Mouse (Mus musculus) megakaryocyte, adult 5-6 weeks (primary cell): ENCODE data around the gene Nt5c2. TPM values are rescaled to one million over a fixed set of nuclear protein-coding genes. Genes with fewer than 3 reads are reported as not detected.
A peak's percentile ranks its signal among the peaks of the same experiment; 100 is the strongest.

Source experiments
- ATAC-seq: 2 replicates; pipeline ENCODE4 v1.8.0; 2016; ENCODE audit warnings: mild to moderate bottlenecking, inconsistent platforms; ENCODE audit not compliant: poor library complexity, severe bottlenecking
- total RNA-seq, 2 experiments: library from RNA; stranded (forward) in 1 of 2; stranded (reverse) in 1 of 2; fragments of 153-499, 151-499 nt in 1 of 2; fragments of 221-1000, 200-1000 nt in 1 of 2; gene quantifications; 2 replicates each; pipeline versions ENCODE4 v1.2.3 to v1.2.4; 2015 to 2017

Gene Nt5c2
- total RNA-seq, 2 experiments from 2014 or later: 36.1 to 43.6 TPM

DNA sequence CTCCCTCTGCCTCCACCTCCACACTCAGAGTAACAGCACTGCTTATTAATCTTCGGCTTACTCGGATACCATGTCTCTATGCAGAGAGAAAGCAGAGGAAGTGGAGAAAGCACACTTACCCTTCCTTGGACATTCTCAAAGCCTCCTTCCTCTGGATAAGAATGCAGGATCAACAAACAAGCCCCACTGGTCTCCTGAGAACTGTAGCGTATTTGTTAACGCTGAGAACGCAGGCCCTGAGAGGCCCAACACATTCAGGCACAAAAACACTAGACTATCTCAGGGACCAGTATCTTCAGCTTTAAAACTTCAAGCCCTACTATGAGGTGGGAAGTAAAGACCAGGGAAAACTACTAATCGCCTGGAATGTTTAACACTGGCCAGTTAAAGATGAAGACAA, 77.8 kb downstream of the Nt5c2 start:
- ATAC-seq: no peak

DNA sequence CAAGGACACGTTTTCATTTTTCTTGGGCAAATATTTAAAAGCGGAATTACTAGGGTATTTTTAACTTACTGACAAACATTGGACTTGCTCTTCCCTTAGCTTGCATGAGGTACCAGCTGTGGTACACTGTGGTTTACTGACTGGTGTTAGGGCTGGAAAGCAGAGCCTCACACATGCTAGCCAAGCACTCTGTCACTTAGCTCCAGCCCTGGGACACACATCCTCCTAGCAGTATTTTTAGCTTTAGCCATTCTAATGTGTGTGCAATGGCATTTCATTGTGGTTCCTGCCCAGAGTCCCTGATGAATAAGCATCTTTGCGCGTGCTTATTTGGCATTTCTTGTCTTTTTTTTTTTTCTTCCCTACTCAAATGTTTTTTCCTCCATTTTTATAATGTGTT, 80.9 kb downstream of the Nt5c2 start:
- 0 out of 2 replicates have a peak, but pooled peaks have one; percentile 24 for ATAC-seq

DNA sequence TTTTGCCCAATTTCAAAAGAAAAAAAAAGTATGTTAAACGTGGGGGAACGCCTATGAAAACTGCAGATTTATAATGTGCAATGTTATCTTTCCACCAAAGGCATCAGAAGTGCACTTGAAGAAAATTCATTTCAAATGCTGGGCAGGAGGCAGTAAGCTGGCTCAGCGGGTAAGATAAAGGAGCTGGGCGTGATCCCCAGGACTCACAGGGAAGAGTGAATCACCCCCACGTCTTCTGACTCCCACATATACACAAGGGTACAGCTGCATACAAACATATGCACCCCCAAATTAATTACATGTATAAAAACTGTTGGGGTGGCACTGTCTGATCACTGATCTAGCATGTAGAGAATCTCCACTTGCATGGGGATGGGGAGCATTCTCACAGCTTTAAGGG, 82.3 kb downstream of the Nt5c2 start:
- no peak for ATAC-seq

DNA sequence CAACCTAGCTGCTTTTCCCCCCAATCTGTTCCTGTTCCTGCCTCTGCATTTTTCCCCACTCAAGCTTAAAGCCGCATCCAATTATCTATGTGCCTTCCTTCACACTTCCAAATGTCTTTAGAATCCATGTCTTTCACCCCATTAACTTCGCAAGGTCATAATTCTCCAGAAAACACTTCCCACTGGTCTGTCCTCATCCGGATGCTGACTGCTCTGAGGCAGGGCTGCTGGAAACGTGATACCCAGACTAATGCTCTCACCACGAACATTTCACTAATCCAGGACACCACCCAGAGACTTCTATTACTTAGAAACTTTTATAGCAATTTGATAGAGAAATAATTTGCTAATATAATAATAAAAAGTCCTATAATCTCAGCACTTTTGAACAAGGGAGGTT, 84.9 kb downstream of the Nt5c2 start:
- ATAC-seq: no peak

DNA sequence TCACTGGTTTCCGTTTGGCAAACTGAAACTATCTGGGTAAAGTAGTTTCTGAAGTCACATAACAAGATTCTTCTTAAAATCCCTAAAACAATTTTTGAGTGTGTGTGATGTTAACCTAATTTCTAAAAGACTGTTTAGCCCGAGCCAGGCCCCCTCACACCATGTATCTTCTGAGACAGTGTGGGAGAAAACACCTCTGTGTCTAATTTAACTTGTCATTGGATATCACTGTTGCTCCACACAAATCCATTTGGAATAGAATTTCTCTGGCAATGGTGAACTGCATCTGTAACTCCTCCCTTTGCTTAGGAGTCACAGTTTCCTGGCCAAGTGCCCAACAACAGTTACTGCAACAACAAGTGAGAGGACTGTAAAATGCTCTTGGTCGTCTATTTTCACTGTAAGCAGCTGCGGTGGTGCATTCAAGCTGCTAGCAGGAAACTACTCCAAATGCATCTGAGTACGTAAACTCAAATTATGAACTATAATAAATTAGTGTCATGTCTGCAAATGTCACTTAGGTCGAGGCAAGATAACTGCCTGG, 85.8 kb downstream of the Nt5c2 start:
- no peak for ATAC-seq

DNA sequence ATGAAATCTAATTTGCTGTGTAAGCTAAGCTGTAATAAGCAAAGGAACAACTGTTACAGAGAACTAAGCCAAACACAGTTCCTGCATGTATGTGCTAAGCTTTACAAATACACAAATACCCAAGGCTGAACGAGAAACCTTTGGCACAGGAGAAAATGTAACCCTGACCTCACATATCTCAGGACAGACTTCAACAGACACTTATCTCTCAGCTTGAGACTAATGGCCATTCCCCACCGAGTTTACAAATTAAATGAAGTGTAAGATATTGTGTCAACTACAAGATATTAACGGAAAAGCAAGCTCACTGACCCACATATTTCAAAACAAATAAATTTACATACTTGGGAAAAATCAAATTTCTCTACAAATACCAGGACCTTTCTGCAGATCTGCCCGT, 86.8 kb downstream of the Nt5c2 start:
- no peak for ATAC-seq

DNA sequence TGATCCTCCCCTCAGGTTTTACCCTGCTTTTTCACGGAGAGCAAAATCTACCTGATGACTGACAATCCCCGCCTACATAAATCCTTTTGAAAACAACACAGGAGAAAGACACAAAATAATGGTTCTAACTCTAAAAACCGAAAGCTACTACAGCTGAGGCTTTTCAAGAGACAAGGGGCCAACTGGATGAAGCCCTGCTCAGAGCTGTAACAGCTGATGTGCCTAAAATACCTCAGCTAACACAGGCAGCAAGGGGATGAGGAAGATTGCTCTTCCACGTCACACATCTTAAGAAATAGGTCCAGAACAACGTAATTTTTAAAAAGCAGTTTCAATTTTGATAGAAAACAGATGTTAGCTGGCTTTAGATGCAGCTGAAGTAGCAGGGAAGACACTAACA, 88.0 kb downstream of the Nt5c2 start:
- no peak for ATAC-seq

DNA sequence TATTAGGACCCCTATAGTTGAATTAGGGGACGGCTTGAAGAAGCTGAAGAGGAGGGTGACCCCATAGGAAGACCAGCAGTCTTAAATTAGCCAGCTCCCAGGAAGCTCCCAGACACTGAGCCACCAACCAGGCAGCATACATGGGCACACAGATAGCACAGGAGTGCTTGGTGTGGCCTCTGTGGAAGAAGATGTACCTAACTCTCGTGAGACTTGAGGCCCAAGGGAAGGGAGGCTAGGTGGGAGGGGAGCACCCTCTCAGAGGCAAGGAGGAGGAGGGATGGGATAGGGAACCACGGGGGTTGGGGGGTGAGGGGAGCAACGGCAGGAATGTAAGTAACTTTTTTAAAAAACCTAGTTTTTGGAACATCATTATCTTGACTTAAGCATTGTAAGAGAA, 88.6 kb downstream of the Nt5c2 start:
- ATAC-seq: no peak

DNA sequence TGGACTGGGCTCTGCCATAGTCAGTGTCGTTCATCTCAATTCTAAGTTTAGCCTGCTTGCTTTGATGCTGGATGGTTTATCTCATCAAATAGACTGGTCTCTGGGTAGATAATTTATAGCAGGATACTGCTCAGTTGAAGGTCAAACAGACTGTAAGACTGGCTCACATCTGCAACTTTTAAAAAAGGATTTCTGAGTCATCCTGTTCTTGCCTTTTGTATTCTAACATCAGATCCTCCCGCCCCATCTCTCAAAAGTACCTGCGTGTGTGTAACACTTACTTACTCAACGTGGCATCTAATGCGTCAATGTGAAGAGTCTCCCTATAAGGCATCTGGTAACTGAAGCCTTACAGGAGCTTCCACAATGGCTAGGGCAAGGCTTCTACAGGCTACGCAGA, 94.4 kb downstream of the Nt5c2 start:
- no peak for ATAC-seq

DNA sequence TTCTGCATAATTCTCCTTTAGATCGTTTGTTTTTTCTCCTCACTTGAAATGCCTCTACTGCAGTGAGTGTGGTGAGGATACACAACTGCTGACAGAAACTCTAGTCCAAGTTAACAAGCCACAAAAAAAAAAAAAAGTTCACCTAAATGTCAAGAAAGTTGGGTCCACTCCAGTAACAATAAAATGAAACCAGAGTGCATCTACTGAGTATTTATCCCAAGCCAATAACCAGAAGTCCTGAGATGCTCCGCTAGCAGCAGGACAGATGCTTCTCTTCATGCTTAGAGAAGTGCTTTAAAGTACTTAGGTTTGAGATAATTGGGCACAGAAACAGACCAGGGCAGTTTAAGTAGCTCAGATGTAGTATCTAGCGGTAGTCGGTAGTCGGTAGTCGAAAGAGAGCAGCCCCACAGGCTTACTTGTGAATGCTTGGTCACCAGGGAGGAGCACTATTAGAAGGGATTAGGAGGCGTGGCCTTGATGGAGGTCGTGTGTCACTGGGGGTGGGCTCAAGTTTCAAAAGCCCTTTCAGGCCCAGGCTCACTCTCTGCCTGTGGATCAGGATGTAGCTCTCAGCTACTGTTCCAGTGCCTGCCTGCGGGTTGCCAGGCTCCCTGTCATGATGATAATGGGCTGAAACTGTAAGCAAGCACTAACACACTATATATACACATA, 99.4 kb downstream of the Nt5c2 start:
- ATAC-seq: no peak

DNA sequence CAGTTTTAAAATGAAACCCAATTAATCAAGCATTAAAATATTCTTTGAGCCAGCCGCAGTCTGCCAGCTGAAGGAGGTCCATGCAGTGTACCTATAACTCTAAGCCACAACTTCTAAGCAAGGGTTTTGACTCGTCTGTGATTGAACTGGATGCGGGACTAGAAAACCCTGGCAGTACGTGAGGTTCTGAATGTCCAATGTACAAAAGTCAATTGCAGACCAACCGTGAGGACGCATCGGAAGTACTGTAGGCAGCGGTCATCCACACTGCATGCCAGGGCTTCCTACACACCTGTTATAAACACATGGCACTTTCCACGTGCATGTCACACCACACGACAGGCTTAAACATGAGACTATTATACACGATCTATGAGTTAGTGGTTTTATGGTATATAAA, 101.3 kb downstream of the Nt5c2 start:
- ATAC-seq: no peak

DNA sequence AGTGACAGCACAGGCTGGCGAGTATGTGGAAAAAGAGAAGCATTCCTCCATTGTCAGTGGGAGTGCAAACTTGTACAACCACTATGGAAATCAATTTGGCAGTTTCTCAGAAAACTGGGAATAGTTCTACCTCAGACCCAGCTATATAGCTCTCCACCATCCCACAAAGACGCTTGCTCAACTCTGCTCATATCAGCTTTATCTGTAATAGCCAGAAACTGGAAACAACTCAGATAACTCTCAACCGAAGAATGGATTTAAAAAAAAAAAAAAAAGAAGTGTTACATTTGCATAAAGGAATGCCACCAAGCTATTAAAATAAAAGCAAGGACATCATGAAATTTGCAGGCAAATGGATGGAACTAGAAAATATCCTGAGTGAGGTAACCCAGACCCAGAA, 103.5 kb downstream of the Nt5c2 start:
- ATAC-seq: no peak

DNA sequence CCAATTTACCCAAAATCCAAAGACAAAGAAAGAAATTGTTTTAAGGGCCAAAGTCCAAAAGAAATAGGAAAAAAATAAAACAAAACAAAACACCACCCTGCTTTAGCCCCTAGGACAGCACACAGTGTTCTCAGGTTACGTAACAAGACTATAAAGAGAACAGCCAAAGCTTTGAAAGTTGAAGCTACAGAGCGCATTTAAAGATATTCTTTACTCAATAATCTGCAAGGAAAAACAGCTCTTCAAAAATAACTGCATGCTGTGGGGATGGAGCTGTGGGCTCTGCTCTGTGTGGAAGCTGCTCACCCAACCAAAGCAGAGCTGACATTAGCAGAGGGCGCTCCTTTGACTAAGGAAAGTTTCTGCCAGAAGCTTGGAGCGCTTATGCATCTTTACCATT, 106.0 kb downstream of the Nt5c2 start:
- no peak for ATAC-seq

DNA sequence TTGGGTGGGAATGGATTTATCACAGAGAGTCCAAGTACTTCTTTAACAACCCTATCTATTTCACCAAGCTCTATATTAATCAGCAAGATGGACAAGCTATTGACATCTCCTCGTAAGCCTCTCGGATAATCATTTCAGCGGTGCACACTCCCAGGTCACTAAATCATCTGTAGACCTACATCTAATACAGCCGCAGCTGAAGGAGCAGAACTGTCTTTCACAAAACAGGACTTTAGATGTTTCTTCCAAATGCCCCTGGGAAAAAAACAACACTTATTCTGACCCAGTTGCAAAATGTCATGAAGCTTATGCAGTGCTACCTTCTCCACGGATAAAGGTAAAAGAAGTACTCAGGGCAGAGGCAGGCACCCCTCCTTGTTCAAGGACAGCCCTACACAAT, 106.7 kb downstream of the Nt5c2 start:
- no peak for ATAC-seq

DNA sequence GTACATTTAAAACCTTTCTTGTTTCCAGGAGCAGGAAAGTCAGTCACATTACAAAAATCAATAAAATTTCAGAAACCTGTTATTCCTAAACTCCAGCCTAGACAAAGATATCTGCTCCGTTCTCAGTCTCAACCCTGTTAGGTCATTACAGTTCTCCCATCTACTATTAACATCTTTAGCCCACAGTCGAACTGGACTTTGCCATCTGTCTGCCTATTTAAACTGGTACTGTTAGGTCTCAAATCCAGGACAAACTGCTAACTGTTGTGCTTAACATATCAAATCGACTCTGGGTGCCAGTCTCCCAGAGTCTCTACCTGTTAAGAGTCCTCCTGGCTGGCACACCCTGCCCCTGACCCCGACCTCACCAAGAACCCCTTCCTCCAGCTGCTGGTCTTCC, 109.0 kb downstream of the Nt5c2 start:
- ATAC-seq: no peak

DNA sequence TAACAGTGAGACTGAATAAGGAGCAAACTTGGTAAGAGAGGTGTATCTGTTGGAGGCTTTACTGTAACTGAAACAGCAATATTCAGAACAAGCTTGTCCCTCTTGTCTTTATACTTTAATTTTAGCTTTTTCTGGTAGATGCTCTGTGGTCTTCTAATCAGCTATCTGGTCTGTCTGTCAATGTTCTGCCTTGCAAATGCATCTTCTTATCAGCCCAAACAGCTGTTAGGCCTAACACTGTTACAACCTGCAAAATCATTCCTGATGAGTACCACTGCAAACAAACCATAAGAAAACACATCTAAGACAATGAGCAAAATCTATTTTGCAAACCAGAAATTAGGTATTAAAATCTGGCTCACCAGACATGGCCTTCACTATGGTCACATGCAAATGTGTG, 109.6 kb downstream of the Nt5c2 start:
- ATAC-seq: no peak

DNA sequence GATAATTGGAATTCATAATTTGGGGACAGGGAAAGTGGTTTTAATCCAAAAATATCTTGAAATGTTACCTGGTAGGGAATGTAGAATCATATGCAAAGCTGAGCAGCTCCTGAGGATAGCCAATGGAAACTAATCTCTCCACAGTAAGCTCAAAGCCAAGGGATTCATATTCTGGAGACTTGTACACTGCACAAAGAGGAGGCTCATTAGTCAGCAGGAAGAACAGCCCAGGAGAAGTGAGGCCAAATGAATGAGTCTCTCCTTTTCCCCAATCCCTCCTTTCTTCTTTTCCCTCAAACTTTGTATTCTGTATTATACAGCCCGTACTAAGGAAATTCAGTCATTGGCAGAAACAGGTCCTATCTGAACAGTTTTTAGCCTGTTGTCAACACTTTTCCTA, 110.0 kb downstream of the Nt5c2 start:
- ATAC-seq: no peak

DNA sequence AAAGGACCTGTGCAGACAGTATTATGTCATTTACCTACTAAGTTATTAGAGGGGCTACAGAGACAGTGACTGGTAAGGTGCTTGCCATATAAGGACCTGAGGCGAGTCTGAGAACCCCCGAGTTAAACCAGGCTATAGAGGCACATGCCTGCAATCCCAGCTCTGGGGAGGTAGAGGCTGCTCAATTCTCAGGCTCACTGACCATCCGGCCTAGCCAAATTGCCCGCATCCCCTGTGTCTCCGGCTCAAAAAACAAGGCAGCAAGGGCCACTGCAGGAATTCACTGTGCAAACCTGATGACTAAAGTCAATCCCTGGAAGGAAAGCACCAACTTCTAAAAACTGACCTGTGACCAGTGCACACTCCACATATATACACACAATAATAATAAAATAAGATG, 111.6 kb downstream of the Nt5c2 start:
- no peak for ATAC-seq

DNA sequence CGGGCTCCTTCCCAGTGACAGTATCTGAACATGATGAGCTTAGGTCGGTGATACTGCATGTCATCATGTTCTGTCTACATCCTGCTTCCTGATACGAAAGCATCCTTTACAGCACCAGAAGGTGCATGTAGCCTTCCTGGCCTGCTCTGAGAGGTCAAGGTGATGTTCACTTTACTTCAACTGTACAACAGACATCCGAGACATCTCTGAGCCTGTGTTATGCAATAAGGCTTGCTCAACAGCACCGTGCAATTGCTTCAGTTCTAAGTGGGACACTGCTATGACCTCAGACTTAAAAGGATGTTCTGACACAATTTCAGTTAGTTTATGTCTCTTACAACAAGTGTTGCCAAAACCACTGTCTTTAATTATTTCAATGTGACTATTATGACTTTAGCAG, 113.6 kb downstream of the Nt5c2 start:
- ATAC-seq: peak; percentile 85

DNA sequence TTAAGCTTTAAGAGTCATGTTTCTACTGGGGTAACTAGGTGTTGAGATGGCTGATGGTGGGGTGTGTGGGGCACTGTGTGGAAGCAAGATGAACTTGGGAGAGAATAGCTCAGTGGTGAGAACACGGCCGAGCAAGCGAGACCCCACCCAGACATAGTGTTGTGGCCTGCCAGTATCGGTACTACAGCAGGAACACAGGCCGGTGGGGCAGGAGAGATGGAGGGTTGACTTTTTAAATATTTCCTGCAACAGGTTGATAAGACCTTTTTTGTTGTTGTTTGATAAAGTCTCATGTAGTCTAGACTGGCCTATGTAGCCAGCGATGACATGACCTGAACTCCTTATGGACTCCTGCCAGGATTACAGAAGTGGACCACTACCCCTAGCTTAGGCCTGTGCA, 114.2 kb downstream of the Nt5c2 start:
- ATAC-seq: no peak

DNA sequence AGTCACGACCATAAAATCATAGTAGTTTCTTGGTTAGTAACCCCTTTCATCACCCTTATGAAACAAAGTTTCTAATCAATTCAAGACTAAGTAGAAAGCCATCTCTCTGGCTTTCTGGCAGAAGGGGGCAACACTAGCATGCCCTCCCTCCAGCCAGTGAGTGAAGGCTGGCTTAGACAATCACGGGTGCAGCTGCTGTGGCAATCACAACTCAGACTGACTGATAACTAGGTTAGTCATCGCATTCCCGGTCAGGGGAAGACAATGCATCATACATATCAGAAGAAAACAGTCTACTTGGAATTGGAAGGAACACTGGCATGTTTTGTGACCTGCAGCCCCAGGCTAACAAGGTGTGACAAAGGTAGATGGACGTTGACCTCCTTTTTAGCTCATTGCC, 115.1 kb downstream of the Nt5c2 start:
- ATAC-seq: no peak

DNA sequence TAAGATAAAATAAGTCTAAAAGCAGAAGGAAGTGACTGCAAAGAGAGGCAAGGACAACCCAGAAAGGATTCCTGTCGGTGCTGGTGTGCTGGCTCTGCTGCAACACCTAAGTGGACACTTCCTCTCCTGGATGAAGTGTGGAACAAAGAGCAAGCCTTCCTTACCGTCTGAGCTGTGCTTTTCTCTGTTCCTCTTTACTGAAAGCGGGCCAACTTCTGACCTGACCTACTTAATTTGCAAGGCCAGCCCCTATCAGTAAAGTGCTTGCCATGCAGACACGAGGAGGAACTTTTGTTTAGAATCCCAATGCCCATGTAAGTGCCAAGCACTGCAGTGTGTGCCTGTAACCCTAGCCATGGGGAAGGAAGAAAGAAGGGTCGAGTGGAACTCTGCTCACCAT, 115.6 kb downstream of the Nt5c2 start:
- ATAC-seq: peak; percentile 82

DNA sequence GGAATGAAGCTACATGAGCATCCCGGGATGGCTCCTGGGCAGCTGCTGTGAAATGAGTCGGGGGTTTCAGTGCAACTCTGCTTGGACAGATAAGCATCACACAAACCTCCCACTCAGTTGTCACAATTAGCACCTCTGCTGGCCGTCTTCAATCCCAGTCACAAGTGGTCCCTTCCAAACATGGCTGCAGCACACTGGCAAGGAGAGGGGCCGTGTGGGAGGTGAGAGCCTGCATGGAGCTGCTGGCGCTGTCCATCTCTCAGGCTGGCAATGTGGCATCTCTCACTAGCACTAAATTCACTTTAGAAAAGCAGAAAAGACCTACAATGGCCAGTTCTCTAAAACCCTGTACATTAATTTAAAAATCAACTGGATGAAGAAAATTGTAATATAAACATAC, 116.7 kb downstream of the Nt5c2 start:
- no peak for ATAC-seq
